Mouse (Mus musculus): ENCODE results near the gene Bloc1s5. TPM values are rescaled to one million over a fixed set of nuclear protein-coding genes. Genes with fewer than 3 reads are reported as not detected.

Bloc1s5 gene
- polyA plus RNA-seq, 1 experiment: 3.5 TPM

GRCm38 (mm10) chr13:38658528-38659280 lies 23.8 kb upstream of the Bloc1s5 start, which contains the start of gene Eef1e1:
Gene Eef1e1, minus strand, starts transcription at chr13:38659058.
- H3K4me3 ChIP-seq (ENCODE audit: control insufficient read depth, insufficient read depth, low read length): peak within 1 kb of the TSS; percentile 92
- DNase-seq: peak; percentile 97
- peaks cover 4% of the 10 kb centered on the region for H3K4me1 ChIP-seq (replicated peaks; ENCODE audit: control insufficient read depth, insufficient read depth, low read length)
- TF ChIP-seq CTCF (IDR thresholded peaks at IDR 0.05; ENCODE audit: borderline replicate concordance, control insufficient read depth, extremely low read depth, insufficient read depth, low read length, poor library complexity) (peak; percentile 77; the same call in 1 of the 2 replicates), POLR2A (IDR thresholded peaks at IDR 0.05; ENCODE audit: control insufficient read depth, extremely low read depth, insufficient read depth, low read length, poor library complexity) (peak; percentile 60)
- H3K27ac ChIP-seq (ENCODE audit: control insufficient read depth, insufficient read depth, low read length): no peak within 1 kb of the TSS
- WGBS: under 1% methylated on average over 59 of the region's 59 CpGs
- H3K27me3 ChIP-seq (ENCODE audit: control insufficient read depth, insufficient read depth, low read length): no peaks in the 10 kb centered on the region
- H3K36me3 ChIP-seq (ENCODE audit: control insufficient read depth, insufficient read depth, low read length): peaks cover 12% of the 10 kb centered on the region

- 45% methylated on average over 4 of the region's 4 CpGs for WGBS
- Histone ChIP-seq H3K27me3 (ENCODE audit: control insufficient read depth, insufficient read depth, low read length) (no peaks in the 10 kb centered on the region), H3K36me3 (ENCODE audit: control insufficient read depth, insufficient read depth, low read length) (peaks cover 21% of the 10 kb centered on the region), H3K4me3 (ENCODE audit: control insufficient read depth, insufficient read depth, low read length) (peak overlapping the region; percentile 26), H3K4me1 (replicated peaks; ENCODE audit: control insufficient read depth, insufficient read depth, low read length) (peaks cover 4% of the 10 kb centered on the region), H3K27ac (ENCODE audit: control insufficient read depth, insufficient read depth, low read length) (no peak overlapping the region)
- TF ChIP-seq POLR2A (IDR thresholded peaks at IDR 0.05; ENCODE audit: control insufficient read depth, extremely low read depth, insufficient read depth, low read length, poor library complexity) (no peak), CTCF (IDR thresholded peaks at IDR 0.05; ENCODE audit: borderline replicate concordance, control insufficient read depth, extremely low read depth, insufficient read depth, low read length, poor library complexity) (no peak)
- no peak for DNase-seq
Measured at GRCm38 (mm10) chr13:38657865-38658264, 23.0 kb upstream of the Bloc1s5 start.

DNA sequence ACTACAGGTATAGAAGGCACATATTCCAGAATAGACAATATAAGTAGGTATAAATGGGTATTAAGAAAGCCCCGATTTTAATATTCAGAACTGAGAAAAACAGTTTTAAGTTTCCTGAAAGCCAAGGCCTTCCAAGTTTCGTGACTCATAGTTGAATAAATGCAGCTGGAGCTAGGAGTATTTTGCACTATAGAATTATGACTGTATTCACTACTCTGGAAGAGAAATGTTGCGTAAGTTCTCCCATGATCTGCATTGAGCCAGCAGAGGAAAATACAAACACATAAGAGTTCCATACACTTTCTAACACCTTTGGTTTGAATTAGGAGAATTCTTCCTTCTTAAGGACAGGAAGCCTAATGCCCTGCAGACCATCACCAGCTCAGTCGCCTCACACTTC lies 15.4 kb upstream of the Bloc1s5 start:
- no peak for TF ChIP-seq POLR2A (IDR thresholded peaks at IDR 0.05; ENCODE audit: control insufficient read depth, extremely low read depth, insufficient read depth, low read length, poor library complexity)
- TF ChIP-seq CTCF (IDR thresholded peaks at IDR 0.05; ENCODE audit: borderline replicate concordance, control insufficient read depth, extremely low read depth, insufficient read depth, low read length, poor library complexity): no peak
- H3K4me1 ChIP-seq (replicated peaks; ENCODE audit: control insufficient read depth, insufficient read depth, low read length): no peaks in the 10 kb centered on the region
- no peak overlapping the region for H3K4me3 ChIP-seq (ENCODE audit: control insufficient read depth, insufficient read depth, low read length)
- H3K27me3 ChIP-seq (ENCODE audit: control insufficient read depth, insufficient read depth, low read length): no peaks in the 10 kb centered on the region
- DNase-seq: no peak
- WGBS: 97% methylated on average over 4 of the region's 4 CpGs
- no peak overlapping the region for H3K27ac ChIP-seq (ENCODE audit: control insufficient read depth, insufficient read depth, low read length)
- H3K36me3 ChIP-seq (ENCODE audit: control insufficient read depth, insufficient read depth, low read length): peaks cover 49% of the 10 kb centered on the region

GRCm38 (mm10) chr13:38649069-38649468 lies 14.2 kb upstream of the Bloc1s5 start:
- Histone ChIP-seq H3K27me3 (ENCODE audit: control insufficient read depth, insufficient read depth, low read length) (no peaks in the 10 kb centered on the region), H3K27ac (ENCODE audit: control insufficient read depth, insufficient read depth, low read length) (no peak overlapping the region), H3K36me3 (ENCODE audit: control insufficient read depth, insufficient read depth, low read length) (peaks cover 52% of the 10 kb centered on the region), H3K4me1 (replicated peaks; ENCODE audit: control insufficient read depth, insufficient read depth, low read length) (no peaks in the 10 kb centered on the region), H3K4me3 (ENCODE audit: control insufficient read depth, insufficient read depth, low read length) (no peak overlapping the region)
- DNase-seq: no peak
- TF ChIP-seq CTCF (IDR thresholded peaks at IDR 0.05; ENCODE audit: borderline replicate concordance, control insufficient read depth, extremely low read depth, insufficient read depth, low read length, poor library complexity) (no peak), POLR2A (IDR thresholded peaks at IDR 0.05; ENCODE audit: control insufficient read depth, extremely low read depth, insufficient read depth, low read length, poor library complexity) (no peak)
- 95% methylated on average over 4 of the region's 4 CpGs for WGBS

- no peak overlapping the region for H3K4me3 ChIP-seq (ENCODE audit: control insufficient read depth, insufficient read depth, low read length)
- DNase-seq: no peak
- WGBS: 93% methylated on average over 5 of the region's 5 CpGs
- peaks cover 33% of the 10 kb centered on the region for H3K36me3 ChIP-seq (ENCODE audit: control insufficient read depth, insufficient read depth, low read length)
- no peaks in the 10 kb centered on the region for H3K4me1 ChIP-seq (replicated peaks; ENCODE audit: control insufficient read depth, insufficient read depth, low read length)
- no peak overlapping the region for H3K27ac ChIP-seq (ENCODE audit: control insufficient read depth, insufficient read depth, low read length)
- TF ChIP-seq POLR2A (IDR thresholded peaks at IDR 0.05; ENCODE audit: control insufficient read depth, extremely low read depth, insufficient read depth, low read length, poor library complexity) (no peak), CTCF (IDR thresholded peaks at IDR 0.05; ENCODE audit: borderline replicate concordance, control insufficient read depth, extremely low read depth, insufficient read depth, low read length, poor library complexity) (no peak)
- no peaks in the 10 kb centered on the region for H3K27me3 ChIP-seq (ENCODE audit: control insufficient read depth, insufficient read depth, low read length)
Measured at GRCm38 (mm10) chr13:38641414-38641813, 6.5 kb upstream of the Bloc1s5 start.

- DNase-seq: no peak
- H3K27ac ChIP-seq (ENCODE audit: control insufficient read depth, insufficient read depth, low read length): no peak overlapping the region
- TF ChIP-seq POLR2A (IDR thresholded peaks at IDR 0.05; ENCODE audit: control insufficient read depth, extremely low read depth, insufficient read depth, low read length, poor library complexity) (no peak), CTCF (IDR thresholded peaks at IDR 0.05; ENCODE audit: borderline replicate concordance, control insufficient read depth, extremely low read depth, insufficient read depth, low read length, poor library complexity) (no peak)
- H3K4me1 ChIP-seq (replicated peaks; ENCODE audit: control insufficient read depth, insufficient read depth, low read length): no peaks in the 10 kb centered on the region
- no peak overlapping the region for H3K4me3 ChIP-seq (ENCODE audit: control insufficient read depth, insufficient read depth, low read length)
- peaks cover 30% of the 10 kb centered on the region for H3K36me3 ChIP-seq (ENCODE audit: control insufficient read depth, insufficient read depth, low read length)
- WGBS: 94% methylated on average over 5 of the region's 5 CpGs
- H3K27me3 ChIP-seq (ENCODE audit: control insufficient read depth, insufficient read depth, low read length): no peaks in the 10 kb centered on the region
Measured at GRCm38 (mm10) chr13:38640961-38641360, 6.1 kb upstream of the Bloc1s5 start.

Data from thymus, adult 2 months (tissue).